Mouse (Mus musculus) adrenal gland, postnatal 36 days (tissue): ENCODE data around the gene Nudt5. TPM values are rescaled to one million over a fixed set of nuclear protein-coding genes. Genes with fewer than 3 reads are reported as not detected.

Source experiments
- DNase-seq, 2 experiments: peaks; one replicate each; pipeline ENCODE4 v3.0.0; 2021; ENCODE audit warnings: mixed read lengths in 1 of 2
- long read RNA-seq, 2 experiments: library from polyadenylated mRNA; stranded (forward); transcript quantifications; one replicate each; pipeline ENCODE4 v2.0.0; 2021; ENCODE audit warnings: borderline sequencing depth in 2 of 2
- total RNA-seq, 2 experiments: library from RNA; stranded (reverse); gene quantifications; 2 replicates each; pipeline ENCODE4 v1.2.3; 2021

The Nudt5 gene
- 10 to 100 TPM; 45.0 to 49.3 TPM for total RNA-seq
- long read RNA-seq, experiment 1, partial matches to known transcripts: 0 of 82 reads
- long read RNA-seq, experiment 1, other reads (novel, unspliced or antisense): 81 of 82 reads
- long read RNA-seq, experiment 2, partial matches to known transcripts: 0 of 11 reads
- long read RNA-seq, experiment 2, other reads (novel, unspliced or antisense): 11 of 11 reads

DNA sequence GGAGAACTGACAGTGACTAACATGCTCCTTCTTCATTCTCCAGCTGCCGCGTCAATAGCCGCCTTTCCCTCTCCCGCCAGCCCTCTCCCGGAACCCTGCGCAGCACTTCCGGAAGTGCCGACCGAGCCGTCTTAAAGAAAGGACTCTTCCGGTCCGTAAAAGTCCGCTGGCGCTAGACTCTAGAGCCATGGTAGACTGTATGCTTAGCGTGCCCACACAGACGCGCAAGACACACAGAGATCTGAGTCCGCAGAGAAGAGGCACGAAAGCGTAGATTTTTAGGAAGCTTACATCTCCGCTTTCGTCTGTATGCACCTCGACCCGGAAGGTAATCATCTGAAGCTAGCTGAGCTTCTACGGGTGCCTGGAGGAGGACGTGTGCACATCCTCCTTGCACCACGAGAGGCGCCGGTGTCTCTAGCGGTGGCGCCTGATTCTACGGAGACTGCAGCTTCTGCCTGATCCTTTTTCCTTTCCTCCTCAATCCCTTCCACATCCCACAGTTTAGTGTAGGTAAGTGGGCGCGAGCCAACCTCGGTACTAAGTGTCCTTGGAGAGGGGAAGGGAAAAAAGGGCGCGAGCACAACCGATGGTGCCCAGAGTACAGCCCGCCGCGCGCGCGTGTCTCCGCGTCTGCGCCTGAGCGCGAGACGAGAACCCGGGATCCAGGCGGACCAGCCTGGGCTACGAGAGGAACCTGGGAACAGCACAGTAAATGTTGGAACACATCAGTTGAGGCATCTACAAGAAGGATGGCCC, at the start of gene Nudt5, which contains the start of gene Cdc123:
Nudt5 (plus strand) TSS at position 147 of the 759 bp plus-strand sequence.
Cdc123 (minus strand) TSS at position 292 of the 759 bp plus-strand sequence.
- DNase-seq: peak; percentile 86 to 90

DNA sequence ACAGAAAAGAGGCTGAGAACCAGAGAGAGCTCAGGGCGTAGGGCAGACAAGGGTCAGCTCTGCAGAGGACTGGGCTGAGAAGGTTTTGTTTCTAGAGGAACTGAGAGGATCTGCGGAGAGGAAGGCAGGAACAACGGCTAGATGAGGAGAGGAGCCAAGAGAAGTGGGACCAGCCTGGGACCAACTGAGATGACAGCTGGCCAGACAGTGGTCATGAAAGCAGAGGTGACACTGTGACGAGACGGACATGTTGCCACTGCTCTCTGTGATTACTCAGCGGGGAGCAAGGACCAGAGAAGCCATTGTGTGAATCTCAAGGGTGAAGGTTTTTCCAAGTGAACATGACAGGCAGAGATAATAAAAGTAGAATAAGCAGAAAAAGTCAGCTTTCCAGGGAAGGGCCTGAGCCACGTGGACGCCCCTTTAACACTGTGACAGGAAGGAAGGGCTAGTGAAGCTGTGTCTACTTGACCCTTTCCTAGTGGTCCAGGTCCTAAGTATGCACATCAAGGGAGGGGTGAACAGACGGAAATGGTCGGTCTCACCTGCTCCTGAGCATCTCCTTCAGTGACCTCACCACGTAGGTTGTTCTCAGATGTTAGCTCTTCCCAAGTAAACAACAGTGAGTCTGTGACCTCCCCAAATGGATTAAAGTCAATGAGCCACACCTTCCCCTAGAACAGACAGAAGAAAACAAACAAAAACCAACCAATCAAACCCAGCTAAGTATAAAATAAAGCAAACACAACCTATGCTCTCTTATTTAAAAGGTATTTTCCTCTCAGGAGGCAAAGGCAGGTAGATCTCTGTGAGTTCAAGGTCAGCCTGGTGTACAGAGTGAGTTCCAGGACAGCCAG, 46.8 kb upstream of the Nudt5 start:
- DNase-seq: no peak

DNA sequence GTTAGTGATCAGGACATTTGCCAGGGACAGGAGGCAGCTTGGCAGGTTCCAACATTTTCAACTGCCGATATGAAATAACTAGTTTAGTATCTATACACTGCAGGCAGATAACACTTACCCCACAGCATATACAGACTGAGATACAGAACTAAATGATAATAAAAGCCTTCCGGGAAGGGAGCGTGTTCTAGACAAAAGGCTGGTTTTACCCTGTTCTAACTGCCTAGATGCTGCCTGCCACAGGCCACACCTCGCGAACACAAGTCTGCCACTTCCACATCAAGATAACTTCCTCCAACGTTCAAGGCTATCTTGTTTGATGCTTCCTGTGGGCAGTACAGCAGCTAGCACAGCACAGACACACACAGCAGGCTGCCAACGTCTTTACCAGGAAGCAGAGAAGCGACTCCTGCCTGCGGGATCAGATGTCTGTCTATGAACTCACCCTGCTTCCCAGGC, 43.6 kb upstream of the Nudt5 start:
- no peak for DNase-seq

DNA sequence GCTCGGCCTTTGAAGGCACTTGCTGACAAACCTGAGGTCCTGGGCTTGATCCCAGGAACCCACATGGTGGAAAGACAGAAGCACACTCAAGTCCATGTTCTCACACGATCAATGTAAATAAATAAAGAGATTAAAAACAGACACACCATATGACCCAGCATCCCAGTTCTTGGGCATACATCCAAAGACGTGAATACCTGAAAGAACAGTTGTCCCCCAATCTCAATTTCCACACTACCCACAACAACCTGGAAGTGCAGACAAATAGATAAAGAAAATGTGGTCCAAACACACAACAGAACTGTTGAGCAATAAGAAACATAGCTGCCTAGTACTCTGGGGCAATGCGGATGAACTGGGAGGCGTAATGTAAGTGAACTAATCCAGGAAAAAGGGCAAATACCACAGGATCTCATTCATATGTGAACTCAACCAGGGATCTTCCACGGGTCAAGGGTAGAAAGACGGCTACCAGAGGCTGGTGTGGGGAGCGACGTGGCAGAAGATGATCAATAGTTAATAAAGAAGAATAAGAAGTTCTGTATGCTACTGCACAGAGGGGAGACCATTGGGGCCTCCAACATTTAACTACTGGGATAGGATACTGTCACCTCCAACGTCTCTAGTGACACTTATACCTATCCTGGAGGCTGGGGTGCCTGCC, 42.8 kb upstream of the Nudt5 start:
- DNase-seq: no peak

DNA sequence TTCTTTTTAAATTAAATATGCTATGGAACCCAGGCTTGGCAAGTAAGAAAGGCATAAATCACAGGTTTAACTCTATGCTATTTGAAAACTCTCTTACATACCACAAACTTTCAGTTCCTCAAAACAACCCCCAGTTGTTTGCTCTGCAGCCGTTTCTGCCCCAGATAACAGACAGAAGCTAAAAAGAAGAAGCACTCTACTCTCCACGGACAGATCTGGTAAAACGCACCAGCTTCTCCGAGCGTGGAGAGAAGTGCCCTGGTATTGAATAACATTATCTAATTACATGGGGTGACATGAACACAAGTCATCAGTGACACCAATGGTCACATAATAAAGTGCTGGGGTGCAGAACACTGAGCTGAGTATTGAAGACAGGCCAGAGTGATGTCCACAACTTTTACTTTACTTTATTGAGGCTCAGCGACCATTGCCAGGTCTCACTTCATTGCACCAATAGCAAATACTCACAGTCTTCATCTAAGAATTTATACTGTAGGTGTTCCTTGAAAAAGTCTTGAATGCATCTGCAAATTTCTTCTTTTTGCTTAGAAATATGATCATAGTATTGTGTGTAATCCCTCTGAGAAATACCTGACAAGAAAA, 40.3 kb upstream of the Nudt5 start:
- DNase-seq: no peak

DNA sequence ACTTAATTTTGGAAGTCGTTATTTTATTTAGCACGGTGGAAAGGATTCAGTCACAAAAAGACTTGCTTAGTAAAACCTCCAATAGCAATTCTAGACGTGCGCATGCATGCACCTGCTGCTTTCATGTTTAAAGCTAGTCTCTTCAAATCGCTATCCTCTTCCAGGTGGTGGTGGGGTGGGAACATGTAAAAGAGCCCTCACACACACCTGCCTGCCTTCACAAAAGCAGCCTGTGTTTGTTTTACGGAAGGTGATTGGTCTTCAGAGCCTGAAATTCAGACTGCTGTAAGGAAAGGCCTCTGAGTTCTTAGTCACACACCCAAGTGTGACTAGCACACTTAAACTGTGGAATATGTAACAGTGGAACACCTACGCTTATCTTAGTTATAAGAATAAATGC, 39.6 kb upstream of the Nudt5 start:
- no peak for DNase-seq

DNA sequence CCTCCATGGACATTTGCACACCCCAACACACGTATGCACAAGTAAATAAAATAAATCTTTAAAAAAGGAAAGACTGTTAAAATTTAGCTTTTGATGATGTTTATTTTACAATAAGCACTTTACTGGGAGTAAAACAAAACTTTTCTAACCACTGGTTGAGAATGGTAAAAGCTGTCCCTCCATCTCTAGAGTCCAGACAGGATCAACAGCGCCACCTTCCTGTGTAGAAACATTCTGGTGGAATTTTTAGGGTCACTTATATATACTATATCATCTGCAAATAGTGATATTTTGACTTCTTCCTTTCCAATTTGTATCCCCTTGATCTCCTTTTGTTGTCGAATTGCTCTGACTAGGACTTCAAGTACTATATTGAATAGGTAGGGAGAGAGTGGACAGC, 38.6 kb upstream of the Nudt5 start:
- peak; percentile 10 to 17 for DNase-seq

DNA sequence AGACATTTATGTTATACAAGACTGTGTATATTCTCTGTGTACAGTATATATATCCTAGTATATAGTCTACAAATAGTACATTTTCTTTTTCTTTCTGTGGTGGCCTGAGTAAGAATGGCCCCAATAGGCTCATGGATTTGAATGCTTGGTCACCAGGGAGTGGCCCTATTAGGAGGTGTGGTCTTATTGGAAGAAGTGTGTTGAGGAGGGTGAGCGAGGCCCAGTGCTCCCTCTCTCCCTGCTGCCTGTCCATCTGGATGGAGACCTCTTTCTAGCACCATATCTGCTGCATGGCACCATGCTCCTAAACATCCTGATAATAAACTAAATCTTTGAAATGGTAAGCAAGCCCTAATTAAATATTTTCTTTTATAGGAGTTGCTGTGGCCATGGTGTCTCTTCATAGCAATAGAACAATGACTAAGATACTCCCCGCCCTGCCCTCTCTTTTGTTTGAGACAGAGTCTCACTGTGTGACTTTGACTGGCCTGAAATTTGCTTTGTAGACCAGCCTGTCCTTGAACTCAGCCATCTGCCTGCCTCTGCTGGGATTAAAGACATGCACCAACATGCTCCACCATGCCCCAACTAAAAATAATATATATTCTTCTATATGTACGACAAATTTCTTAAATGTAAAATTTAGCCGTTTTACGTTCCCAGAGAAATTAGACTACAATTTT, 34.6 kb upstream of the Nudt5 start:
- DNase-seq: no peak

DNA sequence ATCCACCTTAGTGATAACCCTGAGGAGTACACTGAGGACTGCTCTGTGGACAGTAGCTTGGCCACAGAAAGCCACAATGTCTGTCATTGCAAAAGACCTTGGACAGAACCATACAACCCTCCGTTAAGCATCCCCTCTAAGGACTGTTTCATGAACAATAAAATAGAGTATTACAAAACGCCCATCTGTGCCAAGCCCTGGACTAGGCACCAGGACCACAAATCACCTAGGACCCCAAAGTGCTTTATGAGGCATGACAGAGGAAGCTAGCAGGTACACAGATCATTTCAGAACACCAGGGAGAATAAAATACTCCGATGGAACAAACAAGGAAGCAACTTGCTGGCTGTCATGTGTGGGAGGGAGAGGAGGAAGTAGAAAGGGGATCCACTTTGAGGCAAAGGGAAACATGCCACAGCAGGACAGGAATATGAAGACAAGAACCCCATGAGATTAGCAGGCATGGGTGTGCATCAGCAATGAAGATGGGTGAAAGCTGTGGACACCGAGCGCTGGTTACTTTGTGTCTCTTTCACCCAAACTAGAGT, 33.5 kb upstream of the Nudt5 start:
- DNase-seq: no peak

DNA sequence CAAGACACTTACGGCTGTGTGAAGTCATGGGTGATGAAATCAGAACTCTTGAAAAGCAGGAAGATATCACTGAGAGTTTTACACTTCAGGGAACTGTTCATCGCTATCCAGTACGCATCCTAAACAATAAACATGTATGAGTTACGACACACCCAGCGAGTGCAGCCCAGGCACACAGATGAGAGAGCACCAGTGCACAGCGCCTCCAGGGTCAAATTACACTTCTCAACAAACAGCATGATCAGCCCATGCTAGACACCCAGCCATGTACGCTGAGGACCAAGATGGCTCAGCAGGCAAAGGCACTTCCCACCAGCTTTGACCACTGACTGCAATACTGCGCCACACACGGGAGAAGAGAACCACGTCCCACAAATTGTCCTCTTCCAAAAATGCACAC, 23.6 kb upstream of the Nudt5 start:
- DNase-seq: no peak

DNA sequence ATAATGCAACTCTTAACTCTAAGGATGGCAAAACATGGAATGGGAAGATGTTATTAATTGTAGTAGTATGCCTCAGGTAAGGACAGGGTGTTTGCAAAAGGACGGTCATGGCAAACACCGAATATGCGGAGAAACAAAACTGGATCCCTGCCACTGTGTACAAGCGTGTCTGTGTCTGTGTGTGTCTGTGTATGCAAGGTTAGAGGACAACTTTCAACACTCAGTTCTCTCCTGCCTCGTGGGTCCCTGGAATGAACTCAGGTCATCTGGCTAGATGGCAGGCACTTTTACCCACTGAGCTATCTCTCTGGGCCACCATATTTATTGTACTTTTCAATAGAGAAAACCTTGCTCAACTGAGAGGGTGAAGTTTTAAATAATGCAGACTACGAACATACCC, 22.4 kb upstream of the Nudt5 start:
- DNase-seq: no peak

DNA sequence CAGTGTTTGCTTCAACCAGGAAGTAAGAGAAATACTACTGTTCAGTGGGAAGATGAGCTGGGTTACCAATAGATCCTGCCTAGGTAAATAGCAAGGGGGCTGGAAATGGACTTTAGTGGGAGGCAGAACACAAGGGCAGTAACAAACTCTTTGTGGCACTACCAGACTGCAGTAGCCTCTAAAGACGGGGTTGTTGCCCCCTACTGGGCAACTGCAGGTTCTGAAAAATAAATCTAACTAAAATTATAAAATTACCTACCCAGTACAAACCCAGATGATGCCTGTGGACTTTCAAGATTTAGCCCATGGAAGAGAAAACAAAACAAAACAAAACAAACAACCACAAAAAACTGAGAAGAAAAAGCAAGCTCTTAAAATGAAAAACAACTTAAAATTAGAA, 20.6 kb upstream of the Nudt5 start:
- DNase-seq: no peak

DNA sequence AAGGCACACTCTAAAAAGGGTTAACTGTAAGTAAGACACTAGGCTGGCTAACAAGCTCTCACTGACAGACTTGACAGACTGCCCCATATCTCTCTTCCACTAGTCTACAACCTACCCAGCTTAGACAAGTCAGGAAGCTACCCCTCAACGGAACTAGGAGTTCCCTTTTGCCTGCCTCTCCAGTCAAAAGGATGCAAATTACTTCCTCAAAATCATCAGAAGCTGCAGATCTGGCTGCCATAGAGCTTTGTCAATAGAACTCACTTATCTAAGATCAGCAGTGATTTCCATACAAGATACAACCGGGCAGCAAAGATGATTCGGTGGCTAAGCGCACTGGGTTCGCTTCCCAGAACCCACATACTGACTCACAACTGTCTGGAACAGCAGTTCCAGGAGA, 20.1 kb upstream of the Nudt5 start:
- no peak for DNase-seq

DNA sequence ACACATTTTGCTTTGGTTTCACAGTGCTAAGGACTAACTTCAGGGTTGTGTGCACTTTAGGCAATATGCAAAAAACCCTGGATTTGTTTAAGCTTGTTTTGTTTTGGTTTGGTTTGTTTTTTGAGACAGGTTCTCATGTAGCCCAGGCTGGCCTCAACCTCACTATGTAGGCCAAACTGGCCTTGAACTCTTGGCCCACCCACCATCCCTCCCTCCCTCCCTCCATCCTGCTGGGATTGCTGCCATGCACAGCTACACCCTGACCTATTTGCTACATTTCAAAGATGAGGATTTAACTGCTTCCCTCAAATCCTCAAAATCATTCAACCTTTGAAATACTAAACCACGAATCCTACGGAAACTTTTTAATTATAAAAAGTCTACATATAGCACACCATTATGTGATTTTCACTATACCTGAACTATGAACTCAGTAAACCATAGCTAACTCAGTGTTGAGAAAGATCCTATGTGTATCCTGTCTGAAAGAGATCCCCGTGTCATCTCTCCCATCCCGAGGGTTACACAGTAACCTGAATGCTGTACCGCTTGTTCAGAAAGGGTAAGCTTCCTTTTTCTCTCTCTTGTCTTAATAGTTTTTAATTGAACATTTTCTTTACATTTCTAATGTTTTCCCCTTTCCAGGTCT, 19.4 kb upstream of the Nudt5 start:
- no peak for DNase-seq

DNA sequence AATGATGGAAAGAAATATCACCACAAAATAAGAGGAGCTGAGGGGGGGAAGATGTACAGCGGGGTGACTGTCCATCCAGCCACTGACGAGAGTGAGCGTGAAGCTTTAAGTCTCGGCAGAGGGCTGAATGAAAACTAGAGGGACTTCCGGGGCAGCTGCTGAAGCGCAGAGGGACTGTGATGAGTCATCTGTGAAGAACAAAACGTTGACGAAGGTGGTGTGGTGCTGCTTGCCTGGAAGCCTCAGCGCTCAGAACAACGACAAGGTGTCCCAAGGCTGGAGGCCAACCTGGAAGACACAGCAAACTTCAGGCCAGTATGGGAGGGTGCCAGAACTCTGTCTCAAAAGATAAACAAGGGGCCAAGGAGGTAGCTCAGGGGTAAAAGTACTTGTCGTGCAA, 4.0 kb upstream of the Nudt5 start:
- DNase-seq: no peak

DNA sequence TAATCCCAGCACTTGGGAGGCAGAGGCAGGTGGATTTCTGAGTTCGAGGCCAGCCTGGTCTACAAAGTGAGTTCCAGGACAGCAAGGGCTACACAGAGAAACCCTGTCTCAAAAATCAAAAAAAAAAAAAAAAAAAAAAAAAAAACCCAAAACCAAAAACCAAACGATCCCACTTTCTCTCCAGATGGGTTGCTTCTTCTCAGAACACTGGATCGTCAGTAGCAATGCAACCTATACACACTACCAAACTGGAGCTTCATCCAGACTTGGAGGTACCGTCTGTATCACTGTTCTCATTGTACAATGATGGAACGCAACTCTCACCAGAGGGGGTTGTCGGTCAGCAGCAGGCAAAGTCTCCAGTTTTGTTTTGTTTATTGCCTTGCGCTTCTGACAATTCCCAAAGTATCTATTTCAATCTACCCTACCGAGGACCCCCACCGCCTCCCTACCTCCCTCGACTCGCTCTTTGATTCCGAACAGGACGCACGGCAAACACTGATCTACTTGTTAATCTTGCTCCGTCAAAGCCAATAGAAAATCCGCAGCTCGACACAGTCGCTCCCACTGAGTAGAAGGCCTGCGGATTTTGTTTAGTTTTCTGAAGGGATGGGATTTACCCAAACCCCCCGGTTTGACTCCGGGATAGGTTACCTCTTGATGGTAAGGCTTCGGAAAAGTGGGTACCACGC, 492 bp upstream of the Nudt5 start:
- peak in 1 of 2 experiments; percentile 7 for DNase-seq

DNA sequence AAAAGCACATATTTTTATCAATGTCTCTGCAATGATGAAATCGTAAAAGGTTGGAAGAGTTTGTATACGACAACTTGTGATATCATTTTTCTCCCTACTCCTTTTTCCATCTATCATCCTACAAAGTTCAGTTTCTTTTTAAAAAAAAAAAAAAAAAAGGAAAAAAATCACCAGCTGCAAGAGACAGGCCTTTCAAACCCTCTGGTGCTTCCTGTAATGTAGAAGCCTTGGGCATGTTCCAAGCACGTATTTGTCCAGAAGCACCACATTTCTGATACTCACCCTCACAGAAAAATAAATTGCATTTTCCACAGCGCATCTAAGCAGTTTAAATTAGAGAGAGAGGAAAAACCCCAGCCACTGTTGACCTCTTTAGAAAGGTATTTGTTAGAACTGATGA, 1.0 kb downstream of the Nudt5 start:
- no peak for DNase-seq

DNA sequence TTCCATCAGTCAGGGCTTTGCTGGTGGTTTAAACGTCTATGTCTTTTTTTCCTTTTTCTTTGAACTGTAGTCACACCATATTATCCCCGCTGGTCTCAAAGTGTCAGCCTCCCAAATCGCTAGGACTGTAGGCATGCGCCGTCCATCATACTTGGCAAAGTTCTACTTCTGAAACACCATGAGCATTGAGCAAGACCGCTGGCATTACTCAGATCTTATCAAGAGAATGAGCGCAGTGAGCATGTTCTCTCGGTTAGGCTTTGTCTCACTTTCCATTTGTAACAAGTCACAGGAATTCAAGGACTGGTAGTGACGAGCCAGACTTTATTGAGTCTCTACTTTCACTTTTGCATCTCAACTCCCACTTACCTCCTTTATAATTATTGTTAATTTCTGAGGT, 6.3 kb downstream of the Nudt5 start:
- peak; percentile 67 to 71 for DNase-seq

DNA sequence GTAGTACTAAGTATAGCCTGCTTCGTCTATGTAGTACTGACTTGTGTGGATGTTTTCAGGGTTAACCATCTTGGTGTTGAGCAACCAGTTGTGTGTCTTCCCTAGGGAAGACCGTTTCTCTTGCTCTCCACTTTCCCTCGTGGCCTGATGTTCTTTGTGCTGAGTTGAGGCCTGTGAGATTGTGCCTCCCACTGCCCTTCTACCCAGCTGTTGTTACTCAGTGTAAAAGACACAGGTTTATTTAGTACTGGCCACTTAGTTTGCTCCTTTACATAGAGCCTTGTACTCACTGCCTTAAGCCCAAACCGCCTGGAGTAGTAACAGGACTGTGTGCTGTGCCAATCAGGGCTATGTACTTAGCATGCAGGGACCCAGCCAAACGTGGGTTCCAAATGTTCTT, 7.0 kb downstream of the Nudt5 start:
- DNase-seq: no peak

DNA sequence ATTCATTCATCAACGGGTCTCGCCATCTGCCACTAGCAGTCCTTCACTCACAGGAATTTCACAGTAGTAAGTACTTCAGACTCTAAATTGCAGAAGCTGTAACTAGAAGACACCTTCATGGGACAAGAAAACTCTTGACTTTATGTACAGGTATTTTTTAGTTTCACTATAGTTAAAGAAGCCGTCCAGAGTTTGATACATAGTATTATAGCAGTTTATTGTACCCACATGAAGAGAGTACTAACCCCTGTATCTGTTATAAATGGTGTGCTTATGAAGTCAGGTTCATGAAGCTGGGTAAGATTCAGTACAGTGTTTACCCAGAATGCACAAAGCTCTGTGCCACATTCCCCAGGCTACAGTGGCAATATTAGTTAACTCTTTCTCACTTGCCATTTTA, 18.0 kb downstream of the Nudt5 start, which contains the start of gene Gm13199:
Gm13199 (minus strand) TSS at position 101 of the 400 bp plus-strand sequence.
- no peak for DNase-seq
